Mouse (Mus musculus) forebrain, embryonic 14.5 days (tissue): ENCODE results near the gene Ccdc63. TPM values are rescaled to one million over a fixed set of nuclear protein-coding genes. Genes with fewer than 3 reads are reported as not detected.

Experiments
- ATAC-seq: fragments of 200-750 bp; cut with Nextera tagmentation; 2 replicates; pipeline ENCODE4 v1.8.0; 2017; ENCODE audit warnings: mild to moderate bottlenecking, moderate library complexity
- DNase-seq: peaks from one replicate; pipeline ENCODE4 v3.0.0-alpha.2; 2015; ENCODE audit warnings: low spot score
- H3K27ac ChIP-seq: fragments of 300-500 bp; sonication (generic); 2 replicates; pipeline ENCODE4 v1.5.1; 2014; ENCODE audit warnings: low read depth, mild to moderate bottlenecking, control low read depth, low read length, moderate library complexity
- H3K27me3 ChIP-seq: fragments of 300-500 bp; sonication (generic); replicated peaks from 2 replicates; pipeline ENCODE4 v1.6.1; 2014; ENCODE audit warnings: low read length, control low read depth, mixed read lengths; ENCODE audit not compliant: control insufficient read depth, insufficient read depth
- H3K36me3 ChIP-seq: fragments of 300-500 bp; sonication (generic); 2 replicates; pipeline ENCODE4 v1.6.1; 2014; ENCODE audit warnings: low read length, control low read depth; ENCODE audit not compliant: control insufficient read depth, insufficient read depth
- H3K4me1 ChIP-seq: fragments of 300-500 bp; sonication (generic); 2 replicates; pipeline ENCODE4 v1.6.1; 2014; ENCODE audit warnings: antibody characterized with exemption, low read length, control low read depth; ENCODE audit not compliant: control insufficient read depth, insufficient read depth
- H3K4me2 ChIP-seq: fragments of 300-500 bp; sonication (generic); 2 replicates; pipeline ENCODE4 v1.6.1; 2014; ENCODE audit warnings: mild to moderate bottlenecking, control low read depth, low read length
- H3K4me3 ChIP-seq: fragments of 300-500 bp; sonication (generic); 2 replicates; pipeline ENCODE4 v1.5.1; 2014; ENCODE audit warnings: low read depth, low read length, control low read depth
- H3K9ac ChIP-seq: fragments of 300-500 bp; sonication (generic); 2 replicates; pipeline ENCODE4 v1.6.1; 2014; ENCODE audit warnings: mild to moderate bottlenecking, low read length, control low read depth, moderate library complexity
- H3K9me3 ChIP-seq: fragments of 300-500 bp; sonication (generic); replicated peaks from 2 replicates; pipeline ENCODE4 v1.6.1; 2016; ENCODE audit warnings: low read length, control low read depth, mixed read lengths; ENCODE audit not compliant: control insufficient read depth
- WGBS: fragments of 180-500 bp; shearing (Covaris S2); extraction: QIAGEN DNeasy Blood & Tissue Kit; methylation state at CpG from one replicate; pipeline ENCODE4 v1.1.7; 2014; 5-methylcytosine and 5-hydroxymethylcytosine counted together
- polyA plus RNA-seq: library from polyadenylated mRNA; unstranded; fragments of >200 nt; fragmentation: Nextera tagmentation; extraction: Ambion mirVana; gene quantifications from 2 replicates; pipeline ENCODE4 v1.2.1, GENCODE M21; 2014

Ccdc63 gene
- polyA plus RNA-seq, 1 experiment from 2014 or later = not detected

GRCm38 (mm10) chr5:122114176-122114575 lies 26.4 kb downstream of the Ccdc63 start:
- no peak for ATAC-seq
- H3K4me3 ChIP-seq = no peak overlapping the region
- peak; percentile 39 for DNase-seq
- no peaks in the 10 kb centered on the region for H3K9me3 ChIP-seq
- no peak overlapping the region for H3K9ac ChIP-seq
- H3K27me3 ChIP-seq = no peaks in the 10 kb centered on the region
- H3K4me2 ChIP-seq = no peak overlapping the region
- H3K36me3 ChIP-seq = no peaks in the 10 kb centered on the region
- WGBS = 3% methylated on average over 2 of the region's 2 CpGs
- H3K27ac ChIP-seq = no peak overlapping the region
- H3K4me1 ChIP-seq = no peaks in the 10 kb centered on the region

- WGBS = 83% methylated on average over 7 of the region's 7 CpGs
- ATAC-seq (no peak), DNase-seq (no peak)
- H3K4me3 ChIP-seq = no peak overlapping the region
- H3K9me3 ChIP-seq = no peaks in the 10 kb centered on the region
- no peaks in the 10 kb centered on the region for H3K4me1 ChIP-seq
- H3K27ac ChIP-seq = no peak overlapping the region
- no peaks in the 10 kb centered on the region for H3K36me3 ChIP-seq
- no peak overlapping the region for H3K4me2 ChIP-seq
- no peak overlapping the region for H3K9ac ChIP-seq
- no peaks in the 10 kb centered on the region for H3K27me3 ChIP-seq
These were observed 27.2 kb downstream of the Ccdc63 start for GRCm38 (mm10) chr5:122113450-122113849.

GRCm38 (mm10) chr5:122111933-122112248 lies 28.7 kb downstream of the Ccdc63 start:
- H3K4me2 ChIP-seq = no peak overlapping the region
- no peaks in the 10 kb centered on the region for H3K4me1 ChIP-seq
- H3K36me3 ChIP-seq = no peaks in the 10 kb centered on the region
- H3K9me3 ChIP-seq = no peaks in the 10 kb centered on the region
- H3K27me3 ChIP-seq = no peaks in the 10 kb centered on the region
- DNase-seq (no peak), ATAC-seq (no peak)
- no peak overlapping the region for H3K9ac ChIP-seq
- H3K4me3 ChIP-seq = no peak overlapping the region
- WGBS = 52% methylated on average over 4 of the region's 4 CpGs
- H3K27ac ChIP-seq = no peak overlapping the region

GRCm38 (mm10) chr5:122111091-122111932 lies 29.3 kb downstream of the Ccdc63 start:
- no peaks in the 10 kb centered on the region for H3K27me3 ChIP-seq
- H3K9ac ChIP-seq = no peak overlapping the region
- H3K4me2 ChIP-seq = no peak overlapping the region
- no peak for ATAC-seq
- H3K4me3 ChIP-seq = no peak overlapping the region
- no peak for DNase-seq
- H3K27ac ChIP-seq = no peak overlapping the region
- H3K4me1 ChIP-seq = no peaks in the 10 kb centered on the region
- no peaks in the 10 kb centered on the region for H3K9me3 ChIP-seq
- no peaks in the 10 kb centered on the region for H3K36me3 ChIP-seq
- WGBS = 66% methylated on average over 26 of the region's 26 CpGs

GRCm38 (mm10) chr5:122110625-122111024 lies 30.0 kb downstream of the Ccdc63 start:
- Histone ChIP-seq H3K27ac (no peak overlapping the region), H3K9ac (no peak overlapping the region), H3K9me3 (no peaks in the 10 kb centered on the region), H3K4me3 (no peak overlapping the region), H3K27me3 (no peaks in the 10 kb centered on the region), H3K4me2 (no peak overlapping the region), H3K36me3 (no peaks in the 10 kb centered on the region), H3K4me1 (no peaks in the 10 kb centered on the region)
- WGBS = 92% methylated on average over 13 of the region's 13 CpGs
- no peak for ATAC-seq
- no peak for DNase-seq

GRCm38 (mm10) chr5:122109325-122110060 lies 31.1 kb downstream of the Ccdc63 start:
- Histone ChIP-seq H3K27me3 (no peaks in the 10 kb centered on the region), H3K9me3 (no peaks in the 10 kb centered on the region), H3K36me3 (no peaks in the 10 kb centered on the region), H3K9ac (no peak overlapping the region), H3K4me3 (no peak overlapping the region), H3K4me1 (no peaks in the 10 kb centered on the region), H3K27ac (no peak overlapping the region), H3K4me2 (no peak overlapping the region)
- 61% methylated on average over 16 of the region's 16 CpGs for WGBS
- DNase-seq (no peak), ATAC-seq (no peak)

- H3K27ac ChIP-seq = no peak overlapping the region
- H3K36me3 ChIP-seq = no peaks in the 10 kb centered on the region
- WGBS = 78% methylated on average over 6 of the region's 6 CpGs
- no peaks in the 10 kb centered on the region for H3K9me3 ChIP-seq
- H3K4me3 ChIP-seq = no peak overlapping the region
- no peak overlapping the region for H3K4me2 ChIP-seq
- H3K27me3 ChIP-seq = no peaks in the 10 kb centered on the region
- no peak overlapping the region for H3K9ac ChIP-seq
- DNase-seq (no peak), ATAC-seq (no peak)
- no peaks in the 10 kb centered on the region for H3K4me1 ChIP-seq
These were observed 32.5 kb downstream of the Ccdc63 start for GRCm38 (mm10) chr5:122108104-122108503.

- no peaks in the 10 kb centered on the region for H3K27me3 ChIP-seq
- no peaks in the 10 kb centered on the region for H3K9me3 ChIP-seq
- no peak overlapping the region for H3K4me3 ChIP-seq
- no peak for ATAC-seq
- no peak overlapping the region for H3K27ac ChIP-seq
- no peaks in the 10 kb centered on the region for H3K36me3 ChIP-seq
- H3K4me2 ChIP-seq = no peak overlapping the region
- no peaks in the 10 kb centered on the region for H3K4me1 ChIP-seq
- no peak for DNase-seq
- WGBS = 74% methylated on average over 6 of the region's 6 CpGs
- no peak overlapping the region for H3K9ac ChIP-seq
These were observed 34.4 kb downstream of the Ccdc63 start for GRCm38 (mm10) chr5:122106212-122106611.

- Histone ChIP-seq H3K27me3 (no peaks in the 10 kb centered on the region), H3K4me3 (no peak overlapping the region)
- 92% methylated on average over 9 of the region's 9 CpGs for WGBS
These were observed 35.6 kb downstream of the Ccdc63 start for GRCm38 (mm10) chr5:122104981-122105380.

More at GRCm38 (mm10) chr5:122104981-122105380, 35.6 kb downstream of the Ccdc63 start:
- Histone ChIP-seq H3K4me2 (no peak overlapping the region), H3K27ac (no peak overlapping the region), H3K36me3 (no peaks in the 10 kb centered on the region), H3K4me1 (no peaks in the 10 kb centered on the region), H3K9ac (no peak overlapping the region), H3K9me3 (no peaks in the 10 kb centered on the region)
- DNase-seq (no peak), ATAC-seq (no peak)
